Mouse (Mus musculus) retina, adult 2 months (tissue): ENCODE measurements around the gene Stum.
"Not testable (repeated sequence)": the region's sequence is repeated elsewhere in the genome, so short reads cannot be mapped to it uniquely, and the experiment has no call there.

Source experiments
- DNase-seq: peaks from one replicate; pipeline ENCODE4 v3.0.0-alpha.2; 2012; ENCODE audit warnings: low read depth, low spot score

Stum gene

DNA sequence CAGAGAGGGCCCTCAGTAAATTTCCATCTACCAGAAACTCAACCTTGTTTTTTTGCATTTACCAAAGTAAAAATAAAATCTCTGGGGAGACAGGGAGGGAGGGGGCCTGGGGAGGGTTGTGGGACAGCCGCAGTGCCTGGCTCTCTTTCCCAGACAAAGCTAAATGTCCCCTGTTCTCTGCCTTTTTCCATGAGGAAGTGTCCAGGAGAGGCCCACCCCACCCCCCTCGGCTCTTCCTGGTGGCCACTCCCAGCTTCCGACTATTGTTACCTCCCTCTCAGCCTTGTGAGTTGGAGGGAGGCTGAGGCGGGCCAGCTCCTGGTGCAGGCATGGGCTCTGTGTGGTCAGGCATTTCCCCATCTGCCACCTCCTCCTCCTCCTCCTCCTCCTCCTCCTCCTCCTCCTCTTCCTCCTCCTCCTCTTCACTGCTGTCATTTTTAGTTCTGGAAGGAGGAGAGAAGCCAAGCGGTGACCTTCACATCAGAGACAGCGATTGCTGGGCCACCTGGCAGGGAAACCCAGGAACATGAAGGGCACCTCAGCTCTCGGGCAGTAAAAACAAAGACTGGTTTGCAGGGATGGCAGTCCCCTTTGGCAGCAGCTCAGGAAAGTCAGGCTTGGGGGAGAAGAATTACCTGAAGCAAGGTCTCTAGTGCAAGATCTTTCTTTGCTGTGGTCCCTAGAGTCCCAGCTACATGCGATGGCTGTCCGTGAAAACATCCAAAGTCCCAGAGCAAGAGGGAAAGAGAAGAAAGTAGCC lies 77.5 kb downstream of the Stum start:
- no peak for DNase-seq

DNA sequence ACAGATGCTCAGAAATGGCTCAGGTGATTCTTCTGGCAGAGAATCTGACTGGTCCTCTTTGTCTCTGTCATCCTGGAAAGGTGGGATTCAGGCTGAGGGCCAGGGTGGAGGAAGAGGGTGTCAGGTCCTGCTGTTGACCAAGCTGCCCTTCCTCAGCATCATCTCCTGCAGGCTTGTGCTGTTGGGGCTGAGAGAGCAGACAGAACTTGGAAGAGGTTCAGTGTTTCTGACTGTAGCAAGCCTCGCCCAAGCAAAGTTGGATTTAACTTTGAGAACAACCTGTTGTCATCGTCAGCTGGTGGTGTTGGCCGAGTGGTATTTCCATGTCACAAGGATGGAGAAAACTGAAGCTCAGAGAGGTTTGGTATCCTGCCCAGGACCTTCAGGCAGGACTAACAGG lies 78.6 kb downstream of the Stum start:
- DNase-seq = no peak

DNA sequence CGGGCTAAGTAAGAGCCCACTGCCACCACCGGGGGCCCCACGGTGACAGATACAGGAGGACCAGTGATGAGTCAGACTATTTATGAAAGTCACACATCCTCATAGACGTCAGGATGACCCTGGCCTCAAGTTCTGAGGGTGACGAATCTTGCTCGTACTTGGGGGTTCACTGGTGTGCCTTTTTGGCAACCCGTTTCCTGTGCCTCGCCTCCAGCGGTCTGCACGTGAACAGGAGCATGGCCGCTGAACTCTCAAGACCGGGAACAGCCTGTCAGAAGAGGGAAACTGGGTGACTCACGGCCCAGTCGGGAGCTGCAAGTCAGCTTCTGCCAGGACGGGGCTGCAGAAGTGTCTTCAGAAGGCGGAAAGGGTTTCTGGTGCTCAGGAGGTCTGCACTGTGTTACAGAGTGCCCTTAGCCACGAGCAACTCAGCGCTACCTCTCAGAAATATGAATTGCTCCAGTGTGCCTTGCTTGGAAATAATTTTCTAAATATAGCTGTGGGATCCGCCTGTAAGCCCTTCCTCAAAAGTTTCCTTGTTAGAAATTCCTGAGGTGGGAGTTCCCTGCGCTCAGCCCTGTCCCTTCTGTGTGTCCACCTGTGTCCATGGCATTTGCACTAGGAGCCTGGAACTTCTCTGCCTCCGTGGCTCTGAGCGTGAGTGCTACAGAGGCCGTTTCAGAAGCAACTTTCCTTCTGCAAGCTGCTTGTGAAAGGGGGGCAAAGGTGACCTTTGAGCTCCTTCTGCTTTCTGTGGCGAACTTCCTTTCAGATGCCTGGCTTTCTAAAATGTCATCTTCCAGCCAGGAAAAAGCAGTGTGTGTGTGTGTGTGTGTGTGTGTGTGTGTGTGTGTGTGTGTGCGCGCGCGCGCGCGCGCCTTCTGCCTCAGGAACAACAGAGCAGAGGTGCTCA lies 79.4 kb downstream of the Stum start:
- DNase-seq = no peak

DNA sequence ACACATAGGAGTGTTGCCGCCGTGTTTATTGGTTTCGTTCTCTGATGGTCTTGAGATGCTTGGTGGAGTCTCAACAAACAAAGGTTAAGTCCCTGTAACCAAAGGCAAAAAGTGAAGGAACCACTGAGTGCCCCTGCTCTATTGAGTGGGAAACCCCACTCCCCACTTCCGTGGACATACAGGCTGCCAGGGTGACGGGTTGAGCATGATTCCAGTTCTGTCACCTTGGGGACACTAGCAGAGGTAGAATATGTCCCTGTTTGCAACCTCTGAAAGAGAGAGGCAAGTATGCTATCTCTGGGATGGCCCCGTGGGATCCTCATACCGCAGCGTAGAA lies 80.0 kb downstream of the Stum start:
- DNase-seq = no peak

DNA sequence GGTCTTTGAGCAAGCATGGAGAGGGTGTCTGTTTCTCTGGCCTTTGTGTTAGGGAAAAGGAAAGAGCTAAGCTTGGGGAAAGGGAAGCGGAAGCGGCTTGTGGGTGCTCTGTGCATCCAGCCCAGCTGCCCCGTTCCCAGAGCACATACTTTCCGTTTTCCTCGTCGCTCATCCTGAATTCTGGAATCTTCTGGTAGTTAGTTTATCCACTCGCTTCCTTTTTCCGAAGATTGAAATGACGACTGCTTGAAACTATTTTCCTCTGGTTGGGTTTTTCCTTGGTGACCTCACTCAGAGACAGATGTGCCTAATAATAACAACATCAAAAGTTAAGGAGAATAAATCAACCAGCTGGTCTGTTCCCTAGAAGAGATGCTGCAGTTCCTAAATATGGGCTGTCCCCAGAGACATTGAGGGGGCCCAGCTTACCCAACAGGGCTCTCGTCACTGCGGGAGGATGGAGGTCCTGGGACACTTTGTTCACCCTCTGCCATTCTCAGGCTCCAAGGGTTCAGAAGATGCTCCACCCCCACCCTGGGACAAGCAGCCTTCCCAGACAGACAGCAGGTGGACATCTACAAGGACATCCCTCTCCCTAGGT lies 80.7 kb downstream of the Stum start:
- no peak for DNase-seq

DNA sequence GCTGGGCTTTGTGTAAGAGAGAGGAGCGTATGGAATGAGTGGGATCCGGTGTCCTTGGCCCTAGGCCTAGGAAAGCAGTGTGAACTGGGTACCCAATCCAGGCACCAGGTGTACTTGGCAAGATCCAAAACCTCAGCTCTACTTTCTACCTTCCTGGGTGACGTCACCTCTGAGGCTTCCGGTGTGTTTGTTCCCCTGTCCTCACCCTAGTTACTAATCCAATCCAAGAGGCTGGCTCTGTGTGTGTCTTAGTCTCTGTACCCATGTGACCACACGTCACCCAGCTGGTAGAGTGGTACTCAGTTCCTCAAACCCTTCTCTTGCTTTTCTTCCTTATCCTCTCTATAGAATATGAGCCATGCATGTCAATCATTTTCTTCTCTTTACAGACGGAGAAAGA lies 81.6 kb downstream of the Stum start:
- no peak for DNase-seq

DNA sequence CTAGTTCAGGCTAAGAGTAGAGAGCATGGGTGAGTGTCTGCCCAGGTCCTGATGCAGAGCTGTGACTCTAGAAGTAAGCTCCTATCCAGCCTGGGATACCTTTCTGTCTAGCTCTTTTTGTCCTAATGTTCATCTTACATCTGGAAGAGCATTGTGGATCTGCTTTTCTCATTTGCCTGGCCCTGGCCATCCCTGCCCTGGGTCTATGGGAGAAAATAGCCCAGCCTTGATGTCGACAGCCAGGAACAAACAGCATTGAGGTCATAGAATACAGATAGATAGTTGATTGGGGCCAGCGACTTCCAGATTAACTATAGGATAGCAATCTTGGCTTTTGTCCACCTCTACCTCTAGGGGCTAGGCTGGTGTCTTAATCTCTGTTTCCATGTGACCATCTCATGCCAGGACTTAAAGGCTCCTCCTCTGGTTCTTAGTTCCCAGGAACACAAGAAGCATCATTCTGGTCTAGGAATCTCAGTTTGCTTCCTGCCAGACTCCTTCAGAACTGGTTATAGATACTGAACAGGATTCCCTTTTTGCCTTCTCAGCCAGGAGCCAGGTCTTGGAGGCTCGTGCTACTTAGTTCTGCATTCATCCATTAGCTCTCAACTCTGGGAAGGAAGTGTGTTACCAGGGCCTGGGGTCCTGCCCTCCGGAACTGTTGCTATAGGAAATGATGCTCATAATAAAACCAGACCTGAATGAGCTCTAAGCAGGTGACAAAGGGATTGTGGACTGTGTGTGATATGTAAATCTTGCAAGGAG lies 82.4 kb downstream of the Stum start:
- DNase-seq = no peak

DNA sequence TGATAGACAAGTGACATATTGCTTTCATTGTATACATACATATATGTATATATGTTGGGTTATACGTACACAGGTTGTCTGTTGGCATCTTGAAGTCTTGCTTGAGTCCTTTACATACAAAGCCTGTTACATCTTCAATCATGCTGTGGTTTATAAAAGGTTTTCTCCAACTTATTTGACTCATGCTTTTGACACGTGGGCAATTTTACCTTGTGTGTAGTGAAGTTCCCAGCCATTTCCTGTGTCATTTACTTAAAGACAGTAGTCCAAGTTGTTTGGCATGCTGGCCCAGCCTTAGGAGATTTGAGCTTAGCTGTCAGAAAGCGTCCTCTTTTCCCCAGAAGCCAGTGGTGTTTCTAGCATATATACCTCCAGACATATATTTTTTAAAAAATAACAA lies 84.9 kb downstream of the Stum start:
- DNase-seq = no peak

DNA sequence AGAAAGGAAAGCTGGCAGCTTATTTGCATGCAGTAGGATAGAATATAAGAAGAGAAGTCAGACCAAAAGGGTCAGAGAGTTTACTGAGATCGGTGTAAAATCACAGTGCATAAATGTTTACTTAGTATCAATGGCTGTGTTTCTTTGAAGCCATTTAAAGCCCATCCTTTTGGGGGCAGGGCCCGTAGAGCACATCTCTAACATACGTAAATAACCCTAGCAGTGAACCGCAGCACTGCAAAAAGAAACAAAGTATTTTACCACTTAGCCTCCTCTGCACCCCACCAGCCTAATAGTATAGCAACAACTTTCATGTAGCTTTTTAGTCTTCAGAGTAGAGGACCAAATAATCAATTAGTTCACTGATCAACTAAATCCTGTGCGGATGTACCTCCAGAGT lies 85.6 kb downstream of the Stum start:
- no peak for DNase-seq

DNA sequence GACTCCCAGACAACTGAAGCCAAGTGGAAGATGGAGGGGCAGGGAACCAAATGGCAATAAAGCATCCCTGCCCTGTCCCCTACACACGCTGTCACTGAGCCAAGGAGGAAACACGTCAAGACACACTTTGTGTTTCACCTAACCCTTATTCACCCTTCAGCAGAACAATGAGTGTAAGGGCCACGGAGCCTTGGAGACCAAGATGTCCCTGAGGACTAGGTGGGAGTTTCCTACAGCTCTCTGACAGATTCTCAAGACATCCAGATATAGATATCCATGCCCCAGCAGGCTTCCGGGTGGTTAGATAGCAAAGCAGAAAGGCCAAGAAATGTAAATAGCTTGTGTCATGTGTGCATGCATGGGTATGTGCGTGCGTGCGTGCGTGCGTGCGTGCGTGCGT lies 89.4 kb downstream of the Stum start:
- DNase-seq = no peak

DNA sequence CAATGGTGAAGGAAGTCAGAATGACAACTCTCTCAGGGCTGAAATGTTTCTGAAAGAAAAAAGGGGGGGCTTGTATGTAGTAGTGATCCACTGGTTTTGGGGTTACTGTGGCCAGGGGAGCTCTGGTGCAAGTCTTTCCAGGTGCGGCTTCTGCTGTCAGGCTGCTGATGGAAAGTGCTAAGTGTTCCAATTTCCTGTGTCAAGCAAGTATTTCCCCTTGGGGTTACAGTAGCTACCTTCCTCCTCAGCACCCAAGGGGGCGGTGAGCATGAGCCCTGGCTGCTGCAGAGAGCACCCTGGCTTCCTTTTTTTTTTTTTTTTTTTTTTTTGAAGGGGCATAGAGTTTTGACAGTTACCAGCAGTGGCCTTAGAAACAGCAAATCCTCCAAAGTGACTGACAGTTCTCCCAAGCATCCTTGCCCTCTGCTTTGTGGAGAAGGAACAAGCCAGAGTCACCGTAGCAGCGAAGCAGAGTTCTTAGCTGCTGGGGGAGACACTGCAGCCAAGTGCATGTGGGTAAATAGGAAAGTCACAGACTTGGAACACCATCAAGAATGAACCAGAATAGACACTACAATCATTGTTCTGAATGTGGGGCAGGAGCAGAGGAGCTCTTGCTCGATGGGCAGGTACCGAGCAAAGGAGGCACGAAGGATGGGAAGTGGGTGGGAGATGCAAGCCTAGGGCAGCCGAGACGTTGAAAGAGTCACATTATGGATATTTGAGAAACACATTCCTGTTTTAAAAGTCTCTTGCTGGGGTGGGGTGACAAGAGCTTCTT lies 90.1 kb downstream of the Stum start:
- DNase-seq = no peak

DNA sequence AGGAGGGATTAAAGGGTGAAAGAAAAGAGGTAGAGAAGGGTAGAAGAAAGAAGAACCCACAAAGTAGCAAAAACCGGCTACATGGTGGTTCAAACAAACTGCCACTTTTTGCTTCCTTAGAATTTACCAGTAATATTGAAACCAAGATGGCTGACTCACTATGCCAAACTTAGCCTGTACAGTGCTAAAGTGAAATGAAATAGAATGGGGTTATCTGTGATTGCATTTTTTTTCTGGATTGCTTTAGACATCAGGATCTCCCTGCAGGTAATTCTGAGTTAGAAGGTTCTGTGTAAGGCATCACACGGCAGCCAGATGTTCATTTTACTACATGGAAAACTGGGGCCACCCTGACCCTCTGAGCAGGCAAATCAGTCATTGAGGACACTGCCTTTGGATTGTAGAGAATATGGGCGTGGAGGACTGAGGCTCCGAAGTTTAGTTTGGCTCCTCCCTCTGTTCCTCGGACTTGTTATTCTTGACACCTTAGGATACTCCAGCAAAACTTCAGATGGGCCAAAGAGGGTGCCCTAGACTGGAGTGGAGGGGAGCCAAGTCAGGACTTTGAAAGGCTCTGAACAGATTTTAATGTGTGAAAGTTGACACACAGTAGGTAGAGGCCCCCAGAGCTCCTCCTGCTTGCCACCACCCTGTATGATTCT lies 91.0 kb downstream of the Stum start:
- no peak for DNase-seq

DNA sequence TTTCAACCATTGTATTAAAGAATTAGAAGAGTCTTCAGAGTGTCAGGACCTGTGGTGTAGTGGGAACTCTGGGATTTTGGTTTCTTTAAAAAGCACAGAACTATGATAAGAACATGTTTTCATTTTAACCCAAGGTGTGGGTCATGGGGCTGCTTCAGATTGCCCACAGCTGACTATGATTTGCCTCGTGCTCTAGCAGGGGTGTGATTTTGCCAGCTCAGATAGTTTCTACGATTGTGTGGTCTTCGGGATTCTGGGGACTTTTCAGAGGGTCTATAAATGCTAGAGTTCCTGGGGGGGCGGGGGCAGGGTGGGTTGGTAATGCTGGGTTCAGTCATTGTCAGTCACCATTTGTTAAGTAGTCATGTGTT lies 91.7 kb downstream of the Stum start:
- DNase-seq = no peak

DNA sequence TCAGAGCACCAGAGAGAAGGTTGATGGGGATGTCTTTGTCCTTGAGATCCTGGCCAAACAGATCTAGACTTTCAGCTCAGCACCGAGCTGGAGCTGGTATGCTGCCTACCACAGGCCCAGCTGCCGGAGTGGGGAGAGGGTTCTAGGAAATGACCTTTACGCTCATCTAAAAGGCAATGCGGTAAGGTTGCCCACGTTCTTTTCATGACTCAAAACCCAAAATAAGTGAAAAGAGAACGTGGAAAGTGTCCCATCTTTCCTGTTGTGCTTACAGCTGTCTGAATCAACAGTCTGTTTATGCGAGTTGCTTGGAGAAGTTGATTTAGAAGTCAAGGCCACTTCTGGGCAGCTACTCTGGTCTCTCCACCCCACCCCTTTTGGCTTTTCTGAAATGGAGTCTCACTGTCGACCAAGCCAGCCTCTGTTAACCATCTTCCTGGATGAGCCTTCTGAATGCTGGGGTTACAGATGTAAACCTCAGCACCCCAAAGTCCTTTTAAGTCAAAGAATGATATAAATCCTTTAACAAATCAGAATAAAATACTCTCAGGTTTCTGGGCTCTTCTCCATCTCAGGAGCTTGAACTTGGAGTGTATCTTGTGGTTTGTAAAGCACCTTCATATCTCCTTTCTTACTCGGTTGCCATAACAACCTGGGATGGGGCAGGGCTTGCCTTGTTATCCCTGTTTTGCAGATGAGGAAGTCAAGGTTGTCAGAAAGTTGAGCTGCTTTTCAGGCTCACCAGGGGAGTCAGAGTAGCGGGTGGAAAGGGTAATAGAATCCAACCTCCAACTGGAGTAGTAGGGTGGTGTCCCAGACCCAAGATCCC lies 92.3 kb downstream of the Stum start:
- no peak for DNase-seq

DNA sequence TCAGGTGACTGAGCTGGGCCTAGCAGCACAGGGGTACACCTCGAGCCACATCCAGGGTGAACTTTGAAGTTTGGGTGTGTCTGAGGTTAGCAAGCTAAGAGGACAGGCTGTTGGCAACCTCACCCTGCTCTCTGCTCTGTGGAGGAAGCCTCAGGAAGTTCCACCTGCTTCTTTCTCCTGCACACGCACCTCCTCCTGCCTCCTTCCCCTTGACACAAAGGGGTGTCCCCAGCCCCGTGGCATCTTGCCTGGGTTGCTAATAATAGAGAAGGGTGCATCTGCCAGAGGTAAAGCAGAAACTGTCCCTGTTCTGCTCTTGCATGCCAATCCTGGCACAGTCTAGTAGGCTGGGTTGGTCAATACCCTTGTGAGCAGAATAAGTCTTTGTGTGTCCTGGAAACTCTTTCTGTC lies 93.0 kb downstream of the Stum start:
- DNase-seq = no peak

DNA sequence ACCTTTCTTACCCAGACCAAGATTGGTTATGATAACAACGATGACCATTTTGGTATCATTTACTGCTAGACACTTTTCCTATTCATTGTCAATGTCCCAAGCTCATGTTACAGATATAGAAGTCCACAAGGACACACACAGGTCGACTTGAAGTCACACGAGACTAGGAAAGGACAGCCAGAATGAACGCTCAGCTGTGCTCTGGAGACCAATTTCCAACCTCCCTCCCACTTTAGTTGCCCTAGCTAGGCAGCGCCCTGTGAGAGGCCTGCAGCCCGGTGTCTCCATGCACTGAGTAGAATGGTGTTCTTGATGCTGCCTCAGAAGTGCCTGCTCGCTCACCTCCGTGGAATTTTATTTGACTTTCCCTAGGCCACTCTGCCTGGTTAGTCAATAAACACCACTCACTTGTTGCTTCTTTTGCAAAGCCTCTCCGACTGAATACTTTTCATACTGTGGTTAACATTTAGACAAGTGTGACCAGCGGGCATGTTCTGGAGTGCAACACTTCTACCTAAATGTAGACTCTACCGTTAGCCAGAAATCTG lies 94.0 kb downstream of the Stum start:
- DNase-seq = not testable (repeated sequence)

DNA sequence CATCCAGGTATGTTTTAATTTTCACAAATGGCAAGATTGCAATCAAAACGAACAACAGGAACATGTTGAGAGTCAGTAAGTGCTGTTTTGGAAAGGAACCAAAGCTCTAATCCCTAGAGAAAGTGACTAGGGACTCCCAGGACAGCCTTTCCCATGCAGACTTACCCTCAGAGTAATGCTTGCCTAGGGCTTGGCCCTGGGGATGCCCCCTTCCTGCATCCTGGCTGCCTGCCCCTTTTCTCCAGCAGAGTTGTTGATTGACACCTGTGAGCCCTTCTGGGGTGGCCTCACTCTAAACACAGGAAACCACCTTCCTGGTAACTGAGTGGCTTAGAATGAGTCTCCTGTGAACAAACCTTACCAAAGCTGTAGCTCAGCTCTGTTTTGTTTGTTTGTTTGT lies 94.8 kb downstream of the Stum start:
- no peak for DNase-seq

DNA sequence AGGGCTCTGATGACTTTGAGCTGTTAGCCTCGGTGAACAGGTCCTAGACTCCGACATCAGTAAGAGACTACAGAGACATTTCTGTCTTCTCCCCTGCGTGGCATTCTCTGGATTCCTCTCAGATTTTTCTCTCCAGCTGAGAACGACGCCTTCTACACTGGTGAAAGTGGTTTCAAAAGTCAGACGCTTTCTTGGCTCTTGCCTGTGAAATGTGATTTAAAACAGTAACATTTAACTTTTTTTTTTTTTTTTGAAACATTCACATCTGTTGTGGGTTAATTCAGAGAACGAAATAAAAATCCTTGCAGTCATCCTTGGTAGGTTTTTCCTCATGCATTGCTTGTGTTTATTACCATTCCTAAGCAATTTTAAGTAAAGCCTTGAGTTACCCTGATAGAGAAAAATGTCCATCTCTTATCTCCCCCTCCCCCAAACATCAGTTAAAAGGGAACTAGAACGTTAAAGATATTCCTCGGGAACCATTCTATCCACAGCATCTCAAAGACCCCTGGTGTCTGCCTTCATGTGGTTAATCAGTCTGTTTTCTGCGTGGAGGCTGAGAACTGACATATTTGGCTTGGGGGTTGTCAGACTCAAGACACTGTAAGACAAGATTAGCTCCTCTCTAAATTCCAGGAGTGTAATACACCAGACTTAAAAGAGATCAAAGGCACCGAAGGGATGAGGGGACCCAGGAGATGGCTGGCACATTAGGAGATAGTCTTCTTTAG lies 95.4 kb downstream of the Stum start:
- no peak for DNase-seq
